Mouse (Mus musculus): ENCODE results near the gene Fau. TPM values are rescaled to one million over a fixed set of nuclear protein-coding genes. Genes with fewer than 3 reads are reported as not detected.
A peak's percentile ranks its signal among the peaks of the same experiment; 100 is the strongest.

Fau gene
- polyA plus RNA-seq, 1 experiment: 1,239 TPM

DNA sequence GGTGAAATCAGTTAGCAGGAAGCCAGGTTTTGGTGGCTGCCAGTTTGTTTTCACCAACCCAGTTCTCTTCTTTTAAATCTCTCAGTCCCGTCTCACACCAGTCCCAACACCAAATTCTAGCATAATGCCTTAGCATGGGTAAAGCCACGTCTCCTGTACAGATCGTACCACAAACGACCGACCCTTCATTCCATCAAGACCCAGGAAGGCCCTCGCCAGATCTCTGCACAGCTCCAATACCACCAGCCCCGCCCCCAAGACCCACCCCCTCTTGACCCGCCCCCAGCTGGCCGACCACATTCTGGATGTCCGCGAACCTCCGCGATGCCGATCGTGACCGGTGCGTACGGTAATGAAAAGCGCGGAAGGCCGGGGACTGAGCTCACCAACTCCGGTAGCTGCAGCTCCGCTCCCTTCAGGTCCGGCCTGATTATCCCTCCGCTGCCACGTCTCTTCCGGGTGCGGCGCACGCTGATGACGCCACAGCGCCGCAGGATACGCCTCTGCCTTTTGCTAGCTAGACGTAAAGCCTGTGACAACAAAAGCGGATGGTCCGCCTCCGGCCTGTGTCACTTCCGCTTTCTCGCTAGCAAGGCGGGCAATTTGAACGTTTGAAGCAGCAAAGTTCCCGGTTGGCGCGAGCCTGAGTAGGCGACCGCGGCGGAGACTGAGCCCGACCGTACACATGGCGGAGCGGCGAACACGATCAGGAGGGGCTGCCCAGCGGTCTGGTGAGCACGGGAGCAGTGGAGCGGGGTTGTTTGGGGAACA, 27.0 kb downstream of the Fau start, which contains the start of the genes Zfpl1 and Cdca5:
Gene Zfpl1, minus strand, starts transcription at position 479 of the 771 bp plus-strand sequence.
Gene Cdca5, plus strand, starts transcription at position 506 of the 771 bp plus-strand sequence.
- Histone ChIP-seq H3K9ac (ENCODE audit: low read depth, poor library complexity, severe bottlenecking) (peak within 1 kb of the TSS; percentile 89), H3K4me1 (ENCODE audit: control insufficient read depth, insufficient read depth, low read length) (peaks cover 2% of the 10 kb centered on the region), H3K27ac (ENCODE audit: insufficient read depth, low read length) (peak within 1 kb of the TSS; percentile 94), H3K27me3 (ENCODE audit: control insufficient read depth, insufficient read depth, low read length, poor library complexity, severe bottlenecking) (no peaks in the 10 kb centered on the region), H3K9me3 (replicated peaks; ENCODE audit: control insufficient read depth, insufficient read depth, low read length, poor library complexity, severe bottlenecking) (no peaks in the 10 kb centered on the region), H3K4me3 (ENCODE audit: low read depth, low read length) (peak within 1 kb of the TSS; percentile 99), H3K36me3 (ENCODE audit: control insufficient read depth, insufficient read depth, low read length, poor library complexity, severe bottlenecking) (peaks cover 23% of the 10 kb centered on the region)
- TF ChIP-seq CTCF (IDR thresholded peaks at IDR 0.05; ENCODE audit: low read depth, low read length) (no peak), EP300 (IDR thresholded peaks at IDR 0.05; ENCODE audit: insufficient read depth, low read depth, low read length) (peak; percentile 82; the same call in 1 of the 2 replicates), POLR2A (IDR thresholded peaks at IDR 0.05; ENCODE audit: insufficient read depth, low read length) (peak; percentile 46)

DNA sequence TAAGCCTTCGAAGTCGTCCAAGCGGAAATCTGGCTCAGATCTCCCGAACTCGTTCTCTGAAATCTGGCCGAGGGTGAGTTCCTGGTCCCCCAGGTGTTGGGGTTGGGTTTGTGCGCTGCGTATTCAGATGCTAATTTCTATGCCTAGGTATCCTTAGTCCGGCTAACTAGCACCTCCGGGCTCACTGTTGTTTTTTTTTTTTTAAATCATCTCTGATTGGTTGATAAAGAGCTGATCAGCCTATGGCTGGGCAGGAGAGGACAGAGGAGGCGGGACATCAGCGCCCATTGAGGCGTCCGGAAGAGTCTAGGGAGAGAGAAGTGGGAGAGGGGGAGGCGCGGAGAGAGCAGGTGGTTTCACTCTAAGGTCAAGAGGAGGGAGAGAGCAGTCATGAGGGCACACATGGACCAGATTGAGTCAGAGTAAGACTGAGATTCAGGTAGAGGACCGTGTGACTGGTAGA, 27.8 kb downstream of the Fau start:
- peak overlapping the region; percentile 94 for H3K27ac ChIP-seq (ENCODE audit: insufficient read depth, low read length)
- peak overlapping the region; percentile 99 for H3K4me3 ChIP-seq (ENCODE audit: low read depth, low read length)
- TF ChIP-seq EP300 (IDR thresholded peaks at IDR 0.05; ENCODE audit: insufficient read depth, low read depth, low read length): peak; percentile 56
- TF ChIP-seq POLR2A (IDR thresholded peaks at IDR 0.05; ENCODE audit: insufficient read depth, low read length): peak; percentile 43
- no peak for TF ChIP-seq CTCF (IDR thresholded peaks at IDR 0.05; ENCODE audit: low read depth, low read length)
- peak overlapping the region; percentile 89 for H3K9ac ChIP-seq (ENCODE audit: low read depth, poor library complexity, severe bottlenecking)
- H3K9me3 ChIP-seq (replicated peaks; ENCODE audit: control insufficient read depth, insufficient read depth, low read length, poor library complexity, severe bottlenecking): no peaks in the 10 kb centered on the region
- H3K36me3 ChIP-seq (ENCODE audit: control insufficient read depth, insufficient read depth, low read length, poor library complexity, severe bottlenecking): peaks cover 31% of the 10 kb centered on the region
- H3K27me3 ChIP-seq (ENCODE audit: control insufficient read depth, insufficient read depth, low read length, poor library complexity, severe bottlenecking): no peaks in the 10 kb centered on the region
- H3K4me1 ChIP-seq (ENCODE audit: control insufficient read depth, insufficient read depth, low read length): peaks cover 2% of the 10 kb centered on the region

GRCm38 (mm10) chr19:6088841-6089240, 31.2 kb downstream of the Fau start:
- H3K27me3 ChIP-seq (ENCODE audit: control insufficient read depth, insufficient read depth, low read length, poor library complexity, severe bottlenecking): no peaks in the 10 kb centered on the region
- H3K9ac ChIP-seq (ENCODE audit: low read depth, poor library complexity, severe bottlenecking): no peak overlapping the region
- no peak overlapping the region for H3K27ac ChIP-seq (ENCODE audit: insufficient read depth, low read length)
- TF ChIP-seq EP300 (IDR thresholded peaks at IDR 0.05; ENCODE audit: insufficient read depth, low read depth, low read length) (no peak), CTCF (IDR thresholded peaks at IDR 0.05; ENCODE audit: low read depth, low read length) (no peak), POLR2A (IDR thresholded peaks at IDR 0.05; ENCODE audit: insufficient read depth, low read length) (no peak)
- peaks cover 52% of the 10 kb centered on the region for H3K36me3 ChIP-seq (ENCODE audit: control insufficient read depth, insufficient read depth, low read length, poor library complexity, severe bottlenecking)
- no peaks in the 10 kb centered on the region for H3K9me3 ChIP-seq (replicated peaks; ENCODE audit: control insufficient read depth, insufficient read depth, low read length, poor library complexity, severe bottlenecking)
- H3K4me1 ChIP-seq (ENCODE audit: control insufficient read depth, insufficient read depth, low read length): peaks cover under 1% of the 10 kb centered on the region
- no peak overlapping the region for H3K4me3 ChIP-seq (ENCODE audit: low read depth, low read length)

GRCm38 (mm10) chr19:6094119-6094518, 36.5 kb downstream of the Fau start, which contains the start of gene AC131692.1:
TSS of gene AC131692.1 (plus strand) at chr19:6094419.
- H3K4me3 ChIP-seq (ENCODE audit: low read depth, low read length): no peak within 1 kb of the TSS
- H3K9me3 ChIP-seq (replicated peaks; ENCODE audit: control insufficient read depth, insufficient read depth, low read length, poor library complexity, severe bottlenecking): no peaks in the 10 kb centered on the region
- H3K4me1 ChIP-seq (ENCODE audit: control insufficient read depth, insufficient read depth, low read length): no peaks in the 10 kb centered on the region
- peaks cover 59% of the 10 kb centered on the region for H3K36me3 ChIP-seq (ENCODE audit: control insufficient read depth, insufficient read depth, low read length, poor library complexity, severe bottlenecking)
- H3K27me3 ChIP-seq (ENCODE audit: control insufficient read depth, insufficient read depth, low read length, poor library complexity, severe bottlenecking): no peaks in the 10 kb centered on the region
- no peak within 1 kb of the TSS for H3K9ac ChIP-seq (ENCODE audit: low read depth, poor library complexity, severe bottlenecking)
- no peak for TF ChIP-seq CTCF (IDR thresholded peaks at IDR 0.05; ENCODE audit: low read depth, low read length)
- no peak for TF ChIP-seq EP300 (IDR thresholded peaks at IDR 0.05; ENCODE audit: insufficient read depth, low read depth, low read length)
- no peak for TF ChIP-seq POLR2A (IDR thresholded peaks at IDR 0.05; ENCODE audit: insufficient read depth, low read length)
- no peak within 1 kb of the TSS for H3K27ac ChIP-seq (ENCODE audit: insufficient read depth, low read length)

GRCm38 (mm10) chr19:6097847-6098246, 40.2 kb downstream of the Fau start:
- H3K27me3 ChIP-seq (ENCODE audit: control insufficient read depth, insufficient read depth, low read length, poor library complexity, severe bottlenecking): no peaks in the 10 kb centered on the region
- H3K9me3 ChIP-seq (replicated peaks; ENCODE audit: control insufficient read depth, insufficient read depth, low read length, poor library complexity, severe bottlenecking): no peaks in the 10 kb centered on the region
- TF ChIP-seq POLR2A (IDR thresholded peaks at IDR 0.05; ENCODE audit: insufficient read depth, low read length): no peak
- TF ChIP-seq EP300 (IDR thresholded peaks at IDR 0.05; ENCODE audit: insufficient read depth, low read depth, low read length): no peak
- no peak for TF ChIP-seq CTCF (IDR thresholded peaks at IDR 0.05; ENCODE audit: low read depth, low read length)
- no peak overlapping the region for H3K27ac ChIP-seq (ENCODE audit: insufficient read depth, low read length)
- H3K4me3 ChIP-seq (ENCODE audit: low read depth, low read length): no peak overlapping the region
- H3K9ac ChIP-seq (ENCODE audit: low read depth, poor library complexity, severe bottlenecking): no peak overlapping the region
- H3K36me3 ChIP-seq (ENCODE audit: control insufficient read depth, insufficient read depth, low read length, poor library complexity, severe bottlenecking): peaks cover 34% of the 10 kb centered on the region
- H3K4me1 ChIP-seq (ENCODE audit: control insufficient read depth, insufficient read depth, low read length): peaks cover 2% of the 10 kb centered on the region

DNA sequence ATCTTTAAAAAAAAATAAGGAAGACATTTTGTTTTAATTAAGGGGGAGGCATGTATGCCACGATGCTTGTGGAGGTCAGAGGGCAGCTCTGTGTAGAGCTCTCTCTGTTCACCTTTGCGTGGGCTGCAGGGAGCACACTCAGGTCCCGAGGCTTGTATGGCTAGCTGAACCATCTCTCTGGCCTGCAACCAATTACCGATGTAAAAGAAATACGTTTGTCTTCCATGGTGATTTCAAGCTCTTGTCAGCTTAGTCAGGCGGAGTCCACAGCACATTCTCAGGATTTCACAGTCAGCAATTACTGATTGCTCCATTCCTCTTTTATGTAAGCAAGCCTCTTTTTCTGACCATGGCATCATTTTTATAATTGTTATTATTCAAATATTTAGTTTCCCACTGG, 43.5 kb downstream of the Fau start:
- Histone ChIP-seq H3K9ac (ENCODE audit: low read depth, poor library complexity, severe bottlenecking) (no peak overlapping the region), H3K4me3 (ENCODE audit: low read depth, low read length) (no peak overlapping the region), H3K4me1 (ENCODE audit: control insufficient read depth, insufficient read depth, low read length) (peaks cover 2% of the 10 kb centered on the region), H3K27ac (ENCODE audit: insufficient read depth, low read length) (no peak overlapping the region), H3K27me3 (ENCODE audit: control insufficient read depth, insufficient read depth, low read length, poor library complexity, severe bottlenecking) (no peaks in the 10 kb centered on the region), H3K36me3 (ENCODE audit: control insufficient read depth, insufficient read depth, low read length, poor library complexity, severe bottlenecking) (peaks cover 20% of the 10 kb centered on the region), H3K9me3 (replicated peaks; ENCODE audit: control insufficient read depth, insufficient read depth, low read length, poor library complexity, severe bottlenecking) (no peaks in the 10 kb centered on the region)
- no peak for TF ChIP-seq CTCF (IDR thresholded peaks at IDR 0.05; ENCODE audit: low read depth, low read length)
- TF ChIP-seq EP300 (IDR thresholded peaks at IDR 0.05; ENCODE audit: insufficient read depth, low read depth, low read length): no peak
- TF ChIP-seq POLR2A (IDR thresholded peaks at IDR 0.05; ENCODE audit: insufficient read depth, low read length): no peak

Measured in ES-Bruce4 (cell line).